In genomic region chr19:6376255-6376564, GRCm38 (mm10) we compare ENCODE assay signal across 9 mouse cellular contexts. TPM values are rescaled to one million over a fixed set of nuclear protein-coding genes. Genes with fewer than 3 reads are reported as not detected.
A peak's percentile ranks its signal among the peaks of the same experiment; 100 is the strongest.
DNase-seq lines count a peak whose midpoint lies in the region; ATAC-seq and TF ChIP-seq lines count a peak whose summit lies in the region.
"Had no signal": no experiment of that assay in that cellular context is flagged by ENCODE, and none has a peak within 500 bp of the region (broad histone marks: within the 10 kb centered on the region; RNA-seq: fewer than 3 reads in every experiment).

No protein-coding gene starts in this region.

- POLR2A ChIA-PET in Patski (lab: Charles Lee), result interaction anchor here (0.6 kb wide), 1 partner anchor 96 kb away, joined by 3 read pairs; no protein-coding TSS in a partner anchor

- TF ChIP-seq EP300 in lung, postnatal 0 days (IDR thresholded peaks at IDR 0.05), result no peak

- intact Hi-C loops in gastrocnemius, adult 2 months (cut with DNase I), result loop anchor here (1.0 kb wide), 1 partner anchor 8 kb away; the partner anchor contains the start of gene Pygm

- DNase-seq in gastrocnemius, adult 2 months, result peak; percentile 88
- DNase-seq in gastrocnemius, adult 18-20 months (ENCODE audit: low spot score), result no peak
- DNase-seq in lung, adult 2 months, result peak; percentile 56
- DNase-seq in lung, adult 18-20 months, result no peak
- DNase-seq in Patski (ENCODE audit: low read depth, low spot score), result no peak
- peak; percentile 64 for DNase-seq in embryo, embryonic 10 days (ENCODE audit: low spot score)
- peak; percentile 39 for DNase-seq in lung, postnatal 0 days (ENCODE audit: low spot score)

- CTCF ChIA-PET in Patski (lab: Charles Lee), result no interaction called here

- H3K4me2 ChIP-seq in lung, postnatal 0 days (replicated peaks; ENCODE audit: low read depth, low read length), result no peak overlapping the region

- H3K9me3 ChIP-seq in lung, postnatal 0 days (ENCODE audit: low read length), result no peaks in the 10 kb centered on the region

- TF ChIP-seq CTCF in gastrocnemius, adult 2 months (IDR thresholded peaks at IDR 0.05), result peak; percentile 79
- TF ChIP-seq CTCF in lung, adult 2 months (IDR thresholded peaks at IDR 0.05; ENCODE audit: insufficient read depth, low read length), result peak; percentile 56
- peak; percentile 91 for TF ChIP-seq CTCF in Patski (IDR thresholded peaks at IDR 0.05)
- peak; percentile 78 for TF ChIP-seq CTCF in lung, postnatal 0 days (IDR thresholded peaks at IDR 0.05)

- H3K4me1 ChIP-seq in lung, adult 2 months (ENCODE audit: control insufficient read depth, insufficient read depth, low read length), result peaks cover 9% of the 10 kb centered on the region; the same call in 1 of the 2 replicates
- no peaks in the 10 kb centered on the region for H3K4me1 ChIP-seq in lung, postnatal 0 days (ENCODE audit: insufficient read depth, low read depth, low read length)

- H3K36me3 ChIP-seq in lung, postnatal 0 days (ENCODE audit: insufficient read depth, low read length), result peaks cover 50% of the 10 kb centered on the region

- 68% methylated on average over 14 of the region's 14 CpGs for WGBS in lung, adult 2 months
- 74% methylated on average over 14 of the region's 14 CpGs for WGBS in lung, postnatal 0 days

- H3K4me3 ChIP-seq in gastrocnemius, adult 2 months, result peak overlapping the region; percentile 64
- no peak overlapping the region for H3K4me3 ChIP-seq in lung, adult 2 months (replicated peaks; ENCODE audit: extremely low read depth, low read depth, low read length)
- no peak overlapping the region for H3K4me3 ChIP-seq in lung, postnatal 0 days (ENCODE audit: low read depth, low read length)
- H3K4me3 ChIP-seq: myocyte had no signal

- no peak for ATAC-seq in Patski
- no peak for ATAC-seq in lung, postnatal 0 days
- ATAC-seq in monocyte, adult 5-6 weeks (replicated peaks; ENCODE audit: insufficient number of reproducible peaks, low FRiP score, low TSS enrichment, poor library complexity, severe bottlenecking), result no peak

- H3K27me3 ChIP-seq in Patski, result no peaks in the 10 kb centered on the region
- H3K27me3 ChIP-seq in lung, postnatal 0 days (replicated peaks; ENCODE audit: insufficient read depth, low read length), result no peaks in the 10 kb centered on the region

- no peak for TF ChIP-seq POLR2A in lung, adult 2 months (IDR thresholded peaks at IDR 0.05; ENCODE audit: borderline replicate concordance, extremely low read depth, low read depth, low read length)

- H3K9ac ChIP-seq in lung, postnatal 0 days (replicated peaks; ENCODE audit: low read depth), result no peak overlapping the region

- in situ Hi-C loops in Patski (cut with MboI; ENCODE audit: low pct_unique_long_range_greater_than_20kb), result no loop called here

- H3K27ac ChIP-seq in gastrocnemius, adult 2 months, result peak overlapping the region; percentile 92
- no peak overlapping the region for H3K27ac ChIP-seq in lung, postnatal 0 days (ENCODE audit: low read length)

RNA-seq across cellular contexts. Expression of gene Pygm, which starts 8.0 kb away (rescaled TPM):
- total RNA-seq in gastrocnemius, adult 2 months (2021), result over 10,000 TPM in 1 of 2 experiments, 1,000 to 10,000 TPM in 1; 6,181 to 10,031 TPM
- 1,000 to 10,000 TPM; 7,185 to 8,344 TPM for total RNA-seq in gastrocnemius, adult 18-20 months (2021)
- 32.8 and 135 TPM in 2 replicates for polyA plus RNA-seq in lung, adult 2 months (2012; rRNA removed)
- 1.0 TPM for polyA plus RNA-seq in Patski (2021)
- polyA plus RNA-seq in lung, postnatal 0 days (2015; fragmentation: Nextera tagmentation; extraction: Ambion mirVana), result 20.5 and 32.1 TPM in 2 replicates
- 4.5 to 17.7 TPM (median 7.7 TPM) in 3 replicates for total RNA-seq in monocyte, adult 5-6 weeks (2017)

RNA-seq across cellular contexts. Expression of gene Sf1, which starts 12.7 kb away (rescaled TPM):
- 10 to 100 TPM; 95.2 to 98.6 TPM for total RNA-seq in gastrocnemius, adult 2 months (2021)
- total RNA-seq in gastrocnemius, adult 18-20 months (2021), result 10 to 100 TPM; 76.2 to 89.8 TPM
- 136 and 194 TPM in 2 replicates for polyA plus RNA-seq in lung, adult 2 months (2012; rRNA removed)
- polyA plus RNA-seq in Patski (2021), result 186 TPM
- polyA plus RNA-seq in lung, postnatal 0 days (2015; fragmentation: Nextera tagmentation; extraction: Ambion mirVana), result 48.1 and 49.5 TPM in 2 replicates
- 222 to 393 TPM (median 317 TPM) in 3 replicates for total RNA-seq in monocyte, adult 5-6 weeks (2017)

RNA-seq across cellular contexts. Expression of gene Rasgrp2, which starts 22.9 kb away (rescaled TPM):
- total RNA-seq in gastrocnemius, adult 2 months (2021), result 10 to 100 TPM; 14.9 to 24.6 TPM
- 10 to 100 TPM in 1 of 2 experiments, 1 to 10 TPM in 1; 8.3 to 18.2 TPM for total RNA-seq in gastrocnemius, adult 18-20 months (2021)
- 210 and 287 TPM in 2 replicates for polyA plus RNA-seq in lung, adult 2 months (2012; rRNA removed)
- polyA plus RNA-seq in Patski (2021), result 7.0 TPM
- 99.2 and 128 TPM in 2 replicates for polyA plus RNA-seq in lung, postnatal 0 days (2015; fragmentation: Nextera tagmentation; extraction: Ambion mirVana)
- 260 to 384 TPM (median 349 TPM) in 3 replicates for total RNA-seq in monocyte, adult 5-6 weeks (2017)

RNA-seq across cellular contexts. Expression of gene Map4k2, which starts 35.3 kb away (rescaled TPM):
- total RNA-seq in gastrocnemius, adult 2 months (2021), result 10 to 100 TPM; 13.1 to 14.2 TPM
- 1 to 10 TPM; 7.4 to 8.3 TPM for total RNA-seq in gastrocnemius, adult 18-20 months (2021)
- 303 and 441 TPM in 2 replicates for polyA plus RNA-seq in lung, adult 2 months (2012; rRNA removed)
- 45.6 TPM for polyA plus RNA-seq in Patski (2021)
- 22.5 and 25.0 TPM in 2 replicates for polyA plus RNA-seq in lung, postnatal 0 days (2015; fragmentation: Nextera tagmentation; extraction: Ambion mirVana)
- 119 to 200 TPM (median 169 TPM) in 3 replicates for total RNA-seq in monocyte, adult 5-6 weeks (2017)

RNA-seq across cellular contexts. Expression of gene Men1, which starts 41.4 kb away (rescaled TPM):
- 1 to 10 TPM; 7.0 to 7.8 TPM for total RNA-seq in gastrocnemius, adult 2 months (2021)
- total RNA-seq in gastrocnemius, adult 18-20 months (2021), result 1 to 10 TPM; 6.2 to 6.9 TPM
- 52.1 and 56.2 TPM in 2 replicates for polyA plus RNA-seq in lung, adult 2 months (2012; rRNA removed)
- 63.2 TPM for polyA plus RNA-seq in Patski (2021)
- polyA plus RNA-seq in lung, postnatal 0 days (2015; fragmentation: Nextera tagmentation; extraction: Ambion mirVana), result 42.1 and 42.7 TPM in 2 replicates
- total RNA-seq in monocyte, adult 5-6 weeks (2017), result 14.1 to 22.5 TPM (median 17.8 TPM) in 3 replicates

Comparison
In these comparisons a context has a peak if more than half of its experiments do, and no peak if none do; other contexts are left out.
1. DNase-seq: peak in gastrocnemius, adult 2 months (single experiment), lung, adult 2 months (single experiment), embryo, embryonic 10 days (single experiment) and lung, postnatal 0 days (single experiment); none in gastrocnemius, adult 18-20 months (single experiment), lung, adult 18-20 months (0 of 2) and Patski (single experiment).
2. RNA of gene Pygm, which starts 8.0 kb away (total RNA-seq): 6,181 to 10,031 TPM in gastrocnemius, adult 2 months and 7,185 to 8,344 TPM in gastrocnemius, adult 18-20 months; 4.5 to 17.7 TPM in monocyte, adult 5-6 weeks; every median in the first group is over 100 times any median in the second.
3. RNA of gene Rasgrp2, which starts 22.9 kb away (total RNA-seq): 260 to 384 TPM in monocyte, adult 5-6 weeks; 14.9 to 24.6 TPM in gastrocnemius, adult 2 months and 8.3 to 18.2 TPM in gastrocnemius, adult 18-20 months; every median in the first group is over 10 times any median in the second.
4. Peak in every context shown above with its lines, with median percentiles within 50 percentile points of each other: CTCF ChIP-seq.